Mouse (Mus musculus) brown adipose tissue, adult 24 weeks (tissue): Measurements from ENCODE around the gene Hirip3. TPM values are rescaled to one million over a fixed set of nuclear protein-coding genes. Genes with fewer than 3 reads are reported as not detected.
"Not testable (repeated sequence)": the region's sequence is repeated elsewhere in the genome, so short reads cannot be mapped to it uniquely, and the experiment has no call there.

Source experiments
- H3K27ac ChIP-seq: fragments of 200-500 bp; replicated peaks from 2 replicates; pipeline ENCODE4 v1.5.1; 2012; ENCODE audit warnings: low read depth, mild to moderate bottlenecking, low read length
- H3K4me1 ChIP-seq: fragments of 200-500 bp; 2 replicates; pipeline ENCODE4 v1.6.1; 2012; ENCODE audit warnings: low read length, mixed read lengths; ENCODE audit not compliant: control insufficient read depth, insufficient read depth, insufficient read length
- H3K4me3 ChIP-seq: fragments of 200-500 bp; 2 replicates; pipeline ENCODE4 v1.5.1; 2012; ENCODE audit warnings: low read depth, mild to moderate bottlenecking, low read length, moderate library complexity; ENCODE audit not compliant: insufficient read depth
- polyA plus RNA-seq: library from polyadenylated mRNA; stranded (reverse); fragments of >200 nt; gene quantifications from 2 replicates; pipeline ENCODE4 v1.2.4, GENCODE M21; 2012; ENCODE audit not compliant: missing spikeins, insufficient read depth, insufficient read length

Gene Hirip3
- polyA plus RNA-seq, 1 experiment: 7.4 TPM

- H3K27ac ChIP-seq: no peak overlapping the region
- H3K4me3 ChIP-seq: no peak overlapping the region
- no peaks in the 10 kb centered on the region for H3K4me1 ChIP-seq
Measured at GRCm38 (mm10) chr7:126869780-126870519, 8.2 kb downstream of the Hirip3 start.

GRCm38 (mm10) chr7:126870520-126870891, 8.7 kb downstream of the Hirip3 start:
- Histone ChIP-seq H3K4me1 (no peaks in the 10 kb centered on the region), H3K27ac (no peak overlapping the region), H3K4me3 (no peak overlapping the region)

- Histone ChIP-seq H3K27ac (no peak overlapping the region), H3K4me1 (peaks cover 3% of the 10 kb centered on the region; the same call in 1 of the 2 replicates), H3K4me3 (no peak overlapping the region)
Measured at GRCm38 (mm10) chr7:126877239-126877638, 15.5 kb downstream of the Hirip3 start.

- Histone ChIP-seq H3K4me1 (peaks cover 5% of the 10 kb centered on the region; the same call in 1 of the 2 replicates), H3K27ac (peak overlapping the region; percentile 94), H3K4me3 (peak overlapping the region; percentile 76)
Measured at GRCm38 (mm10) chr7:126881040-126881439, 19.3 kb downstream of the Hirip3 start.

- Histone ChIP-seq H3K4me1 (peaks cover 6% of the 10 kb centered on the region; the same call in 1 of the 2 replicates), H3K27ac (peak overlapping the region; percentile 94), H3K4me3 (peak overlapping the region; percentile 76)
Measured at GRCm38 (mm10) chr7:126883731-126884181, 22.0 kb downstream of the Hirip3 start.

GRCm38 (mm10) chr7:126884286-126885164, 22.8 kb downstream of the Hirip3 start, which contains the start of gene Taok2:
Taok2 (minus strand) TSS chr7:126884703.
- Histone ChIP-seq H3K4me1 (peaks cover 7% of the 10 kb centered on the region; the same call in 1 of the 2 replicates), H3K4me3 (peak within 1 kb of the TSS; percentile 76), H3K27ac (peak within 1 kb of the TSS; percentile 94)

- Histone ChIP-seq H3K4me1 (peaks cover 4% of the 10 kb centered on the region; the same call in 1 of the 2 replicates), H3K27ac (no peak overlapping the region), H3K4me3 (no peak overlapping the region)
Measured at GRCm38 (mm10) chr7:126887281-126887680, 25.5 kb downstream of the Hirip3 start.

GRCm38 (mm10) chr7:126888852-126889251, 27.1 kb downstream of the Hirip3 start:
- H3K27ac ChIP-seq: peak overlapping the region; percentile 74
- peak overlapping the region; percentile 40; the same call in 1 of the 2 replicates for H3K4me3 ChIP-seq
- 0 out of 2 replicates have a peak, but pooled peaks cover 2% of the 10 kb centered on the region for H3K4me1 ChIP-seq

- Histone ChIP-seq H3K4me3 (peak overlapping the region; percentile 75), H3K4me1 (peaks cover 10% of the 10 kb centered on the region), H3K27ac (peak overlapping the region; percentile 88)
Measured at GRCm38 (mm10) chr7:126896912-126897311, 35.1 kb downstream of the Hirip3 start.

GRCm38 (mm10) chr7:126897390-126898101, 35.8 kb downstream of the Hirip3 start:
- H3K4me3 ChIP-seq: peak overlapping the region; percentile 75
- H3K4me1 ChIP-seq: peaks cover 10% of the 10 kb centered on the region
- peak overlapping the region; percentile 88 for H3K27ac ChIP-seq

- peak overlapping the region; percentile 75 for H3K4me3 ChIP-seq
- peaks cover 10% of the 10 kb centered on the region for H3K4me1 ChIP-seq
- H3K27ac ChIP-seq: peak overlapping the region; percentile 88
Measured at GRCm38 (mm10) chr7:126898102-126898990, 36.6 kb downstream of the Hirip3 start.

GRCm38 (mm10) chr7:126899781-126900180, 38.0 kb downstream of the Hirip3 start:
- not testable (repeated sequence) for H3K4me3 ChIP-seq, H3K27ac ChIP-seq
- peaks cover 10% of the 10 kb centered on the region for H3K4me1 ChIP-seq

- Histone ChIP-seq H3K27ac (no peak overlapping the region), H3K4me3 (no peak overlapping the region), H3K4me1 (no peaks in the 10 kb centered on the region)
Measured at GRCm38 (mm10) chr7:126905590-126905989, 43.8 kb downstream of the Hirip3 start.

GRCm38 (mm10) chr7:126914844-126915243, 53.1 kb downstream of the Hirip3 start:
- H3K4me1 ChIP-seq: no peaks in the 10 kb centered on the region
- no peak overlapping the region for H3K4me3 ChIP-seq
- no peak overlapping the region for H3K27ac ChIP-seq
